Mouse (Mus musculus) erythroid progenitor cell, adult 5-6 weeks (primary cell): ENCODE data around the gene Zfp994. TPM values are rescaled to one million over a fixed set of nuclear protein-coding genes. Genes with fewer than 3 reads are reported as not detected.
"Not testable (repeated sequence)": the region's sequence is repeated elsewhere in the genome, so short reads cannot be mapped to it uniquely, and the experiment has no call there.

Experiments used
- ATAC-seq: replicated peaks from 2 replicates; pipeline ENCODE4 v1.8.0; 2016; ENCODE audit warnings: moderate number of reproducible peaks, mild to moderate bottlenecking, moderate TSS enrichment, inconsistent platforms; ENCODE audit not compliant: poor library complexity, low FRiP score, severe bottlenecking
- total RNA-seq, 2 experiments: library from RNA; stranded (forward) in 1 of 2; stranded (reverse) in 1 of 2; fragments of 150-400 nt in 1 of 2; fragments of 186-747, 209-891 nt in 1 of 2; gene quantifications; 2 replicates each; pipeline versions ENCODE4 v1.2.3 to v1.2.4; 2015 to 2017; ENCODE audit warnings: low replicate concordance in 2 of 2

The Zfp994 gene
- total RNA-seq (2015; ENCODE audit: low replicate concordance) = 1.7 and 3.6 TPM in 2 replicates
- 0.23 and 1.5 TPM in 2 replicates for total RNA-seq (2017; ENCODE audit: low replicate concordance)

DNA sequence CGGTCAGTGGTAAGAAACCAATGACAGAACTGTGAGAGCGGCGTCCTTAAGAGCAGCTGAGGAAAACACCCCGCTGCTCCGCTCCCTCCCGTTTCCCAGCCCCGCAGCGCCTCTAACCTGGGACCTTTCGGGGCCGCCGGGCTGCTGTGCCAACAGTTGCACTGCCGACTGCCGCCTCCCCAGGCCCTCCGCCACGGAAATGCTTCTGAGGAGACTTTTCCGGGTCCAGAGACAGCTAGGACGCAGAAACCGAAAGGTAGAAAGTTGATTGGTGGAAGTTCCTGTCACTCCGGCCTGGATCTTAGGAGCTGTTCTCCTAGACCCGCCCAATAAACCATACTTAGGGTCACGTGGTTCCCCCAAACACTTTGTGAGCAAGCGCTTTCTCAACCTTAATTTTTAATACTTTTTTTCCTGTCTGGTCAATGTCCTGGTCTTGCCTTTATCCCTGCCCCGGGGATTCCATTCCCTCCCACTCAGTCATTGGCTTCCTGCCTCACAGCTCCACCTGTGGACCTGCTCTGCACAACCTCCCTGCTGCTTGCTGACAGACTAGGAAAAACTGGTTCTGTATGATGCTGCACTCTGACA is at the start of gene Zfp994:
Zfp994 (minus strand) TSS at position 195 of the 591 bp plus-strand sequence.
- ATAC-seq = peak; percentile 98

DNA sequence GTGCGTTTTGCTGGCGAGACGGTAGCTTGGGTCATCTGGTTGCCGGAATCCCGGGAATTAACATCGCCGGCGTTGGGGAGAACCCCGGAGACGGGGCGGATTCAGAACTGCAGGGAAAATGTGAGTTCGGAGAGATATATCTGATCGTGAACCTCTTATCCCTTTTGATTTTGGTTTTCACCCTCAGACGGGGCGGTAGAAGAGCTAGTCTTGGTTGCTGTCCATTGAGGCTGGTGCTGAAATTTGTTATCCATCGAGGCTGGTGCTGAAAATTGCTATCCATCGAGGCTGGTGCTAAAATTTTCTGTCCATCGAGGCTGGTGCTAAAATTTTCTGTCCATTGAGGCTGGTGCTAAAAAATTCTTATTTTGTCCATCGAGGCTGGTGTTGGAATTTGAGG is 5.3 kb upstream of the Zfp994 start:
- not testable (repeated sequence) for ATAC-seq

DNA sequence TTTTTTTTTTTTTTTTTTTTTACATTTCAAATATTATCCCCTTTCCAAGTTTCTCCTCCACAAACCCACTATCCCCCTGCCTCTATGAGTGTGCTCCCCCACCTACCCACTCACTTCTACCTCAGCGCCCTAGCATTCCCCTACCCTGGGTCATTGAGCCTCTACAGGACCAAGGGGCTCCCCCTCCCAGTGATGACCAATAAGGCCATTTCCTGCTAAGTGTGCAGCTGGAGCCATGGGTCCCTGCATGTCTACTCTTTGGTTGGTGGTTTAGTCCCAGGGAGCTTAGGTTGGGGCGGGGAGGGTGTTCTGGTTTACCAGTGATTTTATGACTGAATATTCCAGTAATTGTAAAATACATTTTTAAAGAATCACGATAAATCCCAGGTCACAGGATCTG is 401 bp downstream of the Zfp994 start:
- ATAC-seq = peak; percentile 51

DNA sequence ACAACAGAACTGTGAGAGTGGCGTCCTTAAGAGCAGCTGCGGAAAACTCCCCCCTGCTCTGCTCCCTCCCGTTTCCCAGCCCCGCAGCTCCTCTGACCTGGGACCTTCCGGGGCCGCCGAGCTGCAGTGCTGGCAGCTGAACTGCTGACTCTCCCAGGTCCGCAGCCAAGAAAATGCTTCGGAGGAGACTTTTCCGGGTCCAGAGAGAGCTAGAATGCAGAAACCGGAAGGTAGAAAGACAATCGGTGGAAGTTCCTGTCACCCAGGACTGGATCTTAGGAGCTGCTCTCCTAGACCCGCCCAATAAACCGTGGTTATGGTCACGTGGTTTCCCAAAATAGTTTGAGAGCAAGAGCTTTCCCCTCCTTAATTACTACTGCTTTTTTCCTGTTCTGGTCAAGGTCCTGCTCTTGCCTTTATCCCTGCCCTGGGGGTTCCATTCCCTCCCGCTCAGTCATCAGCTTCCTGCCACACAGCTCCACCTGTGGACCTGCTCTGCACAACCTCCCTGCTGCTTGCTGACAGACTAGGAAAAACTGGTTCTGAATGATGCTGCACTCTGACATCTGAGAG is 59.6 kb downstream of the Zfp994 start, which contains the start of gene Zfp947:
Zfp947 (minus strand) TSS at position 469 of the 573 bp plus-strand sequence.
- not testable (repeated sequence) for ATAC-seq

DNA sequence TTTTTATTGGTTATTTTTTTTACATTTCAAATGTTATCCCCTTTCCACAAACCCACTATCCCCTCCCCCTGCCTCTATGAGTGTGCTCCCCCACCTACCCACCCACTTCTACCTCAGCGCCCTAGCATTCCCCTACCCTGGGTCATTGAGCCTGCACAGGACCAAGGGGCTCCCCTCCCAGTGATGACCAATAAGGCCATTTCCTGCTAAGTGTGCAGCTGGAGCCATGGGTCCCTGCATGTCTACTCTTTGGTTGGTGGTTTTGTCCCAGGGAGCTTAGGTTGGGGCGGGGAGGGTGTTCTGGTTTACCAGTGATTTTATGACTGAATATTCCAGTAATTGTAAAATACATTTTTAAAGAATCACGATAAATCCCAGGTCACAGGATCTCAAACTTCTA is 60.1 kb downstream of the Zfp994 start:
- not testable (repeated sequence) for ATAC-seq

DNA sequence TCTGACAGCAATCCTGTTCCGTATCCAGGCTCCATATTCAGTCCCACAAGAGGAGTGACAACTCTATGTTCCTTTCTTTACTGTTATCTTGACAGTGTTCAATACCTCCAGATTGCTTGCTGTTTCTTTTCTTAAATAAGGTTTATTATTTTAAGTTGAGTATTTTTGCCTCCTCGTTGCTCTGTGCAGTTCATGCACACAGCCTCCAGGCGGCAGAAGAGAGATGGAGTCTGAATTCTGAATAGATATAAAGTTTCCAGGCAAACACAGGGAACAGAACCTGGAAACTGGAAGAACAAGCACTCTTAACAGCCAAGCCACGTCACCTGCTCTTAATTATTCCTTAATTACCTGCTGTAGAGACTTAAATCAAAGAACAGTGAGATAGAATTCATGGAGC is 71.5 kb downstream of the Zfp994 start:
- ATAC-seq = not testable (repeated sequence)

Other genes with a start within 250 kb of the Zfp994 start
- not detected in 2 replicates for gene Zfp947, start 59.4 kb downstream of the Zfp994 start, total RNA-seq (2015; ENCODE audit: low replicate concordance)
- gene Zfp947, start 59.4 kb downstream of the Zfp994 start, total RNA-seq (2017; ENCODE audit: low replicate concordance) = not detected in 2 replicates
- gene CT030661.1, start 89.2 kb upstream of the Zfp994 start, total RNA-seq (2015; ENCODE audit: low replicate concordance) = 9.4 and 18.4 TPM in 2 replicates
- 2.3 and 3.2 TPM in 2 replicates for gene CT030661.1, start 89.2 kb upstream of the Zfp994 start, total RNA-seq (2017; ENCODE audit: low replicate concordance)
- 3.6 and 14.7 TPM in 2 replicates for gene Zfp944, start 135.8 kb upstream of the Zfp994 start, total RNA-seq (2015; ENCODE audit: low replicate concordance)
- 11.0 and 11.3 TPM in 2 replicates for gene Zfp944, start 135.8 kb upstream of the Zfp994 start, total RNA-seq (2017; ENCODE audit: low replicate concordance)
- 8.6 and 18.0 TPM in 2 replicates for gene Zfp758, start 135.8 kb upstream of the Zfp994 start, total RNA-seq (2015; ENCODE audit: low replicate concordance)
- 7.1 and 9.5 TPM in 2 replicates for gene Zfp758, start 135.8 kb upstream of the Zfp994 start, total RNA-seq (2017; ENCODE audit: low replicate concordance)
- 2.2 and 8.4 TPM in 2 replicates for gene Zfp946, start 198.6 kb upstream of the Zfp994 start, total RNA-seq (2015; ENCODE audit: low replicate concordance)
- gene Zfp946, start 198.6 kb upstream of the Zfp994 start, total RNA-seq (2017; ENCODE audit: low replicate concordance) = 4.4 and 5.8 TPM in 2 replicates